Mouse (Mus musculus): Measurements from ENCODE around the gene Pgpep1l.
"Not testable (repeated sequence)": the region's sequence is repeated elsewhere in the genome, so short reads cannot be mapped to it uniquely, and the experiment has no call there.

Pgpep1l gene

GRCm38 (mm10) chr7:68264028-68264453 lies at the start of gene Pgpep1l:
TSS of gene Pgpep1l (minus strand) at chr7:68264233.
- no peak for DNase-seq

GRCm38 (mm10) chr7:68313038-68313782 lies 49.2 kb upstream of the Pgpep1l start:
- no peak for DNase-seq

- no peak for DNase-seq
Measured at GRCm38 (mm10) chr7:68312395-68312794, 48.4 kb upstream of the Pgpep1l start.

GRCm38 (mm10) chr7:68311469-68311868 lies 47.4 kb upstream of the Pgpep1l start:
- DNase-seq = no peak

- DNase-seq = no peak
Measured at GRCm38 (mm10) chr7:68306756-68307155, 42.7 kb upstream of the Pgpep1l start.

GRCm38 (mm10) chr7:68305781-68306575 lies 41.9 kb upstream of the Pgpep1l start:
- DNase-seq = no peak

- no peak for DNase-seq
Measured at GRCm38 (mm10) chr7:68303685-68304084, 39.7 kb upstream of the Pgpep1l start.

- peak; percentile 63 for DNase-seq
Measured at GRCm38 (mm10) chr7:68302586-68303433, 38.8 kb upstream of the Pgpep1l start.

GRCm38 (mm10) chr7:68301160-68301559 lies 37.1 kb upstream of the Pgpep1l start:
- DNase-seq = no peak

GRCm38 (mm10) chr7:68298381-68299076 lies 34.5 kb upstream of the Pgpep1l start:
- DNase-seq = no peak

- no peak for DNase-seq
Measured at GRCm38 (mm10) chr7:68296487-68296886, 32.5 kb upstream of the Pgpep1l start.

GRCm38 (mm10) chr7:68293997-68294789 lies 30.2 kb upstream of the Pgpep1l start:
- DNase-seq = no peak

GRCm38 (mm10) chr7:68291603-68292002 lies 27.6 kb upstream of the Pgpep1l start:
- DNase-seq = no peak

- DNase-seq = no peak
Measured at GRCm38 (mm10) chr7:68289081-68289480, 25.0 kb upstream of the Pgpep1l start.

- DNase-seq = not testable (repeated sequence)
Measured at GRCm38 (mm10) chr7:68288000-68288399, 24.0 kb upstream of the Pgpep1l start.

- no peak for DNase-seq
Measured at GRCm38 (mm10) chr7:68287582-68287981, 23.5 kb upstream of the Pgpep1l start.

GRCm38 (mm10) chr7:68286526-68287481 lies 22.8 kb upstream of the Pgpep1l start:
- DNase-seq = no peak

GRCm38 (mm10) chr7:68285851-68286298 lies 21.8 kb upstream of the Pgpep1l start:
- no peak for DNase-seq

- DNase-seq = no peak
Measured at GRCm38 (mm10) chr7:68283776-68284175, 19.7 kb upstream of the Pgpep1l start.

GRCm38 (mm10) chr7:68283133-68283520 lies 19.1 kb upstream of the Pgpep1l start:
- not testable (repeated sequence) for DNase-seq

All from cerebellum, adult 8-10 months (tissue).